Mouse (Mus musculus): ENCODE results near the gene Cox8b. TPM values are rescaled to one million over a fixed set of nuclear protein-coding genes. Genes with fewer than 3 reads are reported as not detected.
A peak's percentile ranks its signal among the peaks of the same experiment; 100 is the strongest.

Cox8b gene
- polyA plus RNA-seq, 1 experiment, result not detected

GRCm38 (mm10) chr7:140941222-140942051 is 41.2 kb upstream of the Cox8b start, which contains the start of gene Pgghg:
Gene Pgghg (plus strand): TSS chr7:140941391.
- Histone ChIP-seq H3K36me3 (replicated peaks; ENCODE audit: low read length) (peaks cover 38% of the 10 kb centered on the region), H3K27me3 (replicated peaks) (no peaks in the 10 kb centered on the region), H3K4me3 (replicated peaks) (peak within 1 kb of the TSS; percentile 93), H3K4me1 (peaks cover 77% of the 10 kb centered on the region), H3K9me3 (no peaks in the 10 kb centered on the region)
- no peak for TF ChIP-seq FLI1 (IDR thresholded peaks at IDR 0.05; ENCODE audit: low read length)
- no peak for TF ChIP-seq GATA1 (IDR thresholded peaks at IDR 0.05; ENCODE audit: borderline replicate concordance, low read length)

GRCm38 (mm10) chr7:140939669-140940171 is 39.5 kb upstream of the Cox8b start:
- H3K9me3 ChIP-seq, result no peaks in the 10 kb centered on the region
- H3K36me3 ChIP-seq (replicated peaks; ENCODE audit: low read length), result peaks cover 21% of the 10 kb centered on the region
- peaks cover 67% of the 10 kb centered on the region for H3K4me1 ChIP-seq
- H3K27me3 ChIP-seq (replicated peaks), result no peaks in the 10 kb centered on the region
- TF ChIP-seq GATA1 (IDR thresholded peaks at IDR 0.05; ENCODE audit: borderline replicate concordance, low read length) (no peak), FLI1 (IDR thresholded peaks at IDR 0.05; ENCODE audit: low read length) (no peak)
- no peak overlapping the region for H3K4me3 ChIP-seq (replicated peaks)

- Histone ChIP-seq H3K4me3 (replicated peaks) (no peak overlapping the region), H3K4me1 (peaks cover 58% of the 10 kb centered on the region), H3K9me3 (no peaks in the 10 kb centered on the region), H3K27me3 (replicated peaks) (no peaks in the 10 kb centered on the region), H3K36me3 (replicated peaks; ENCODE audit: low read length) (peaks cover 12% of the 10 kb centered on the region)
- TF ChIP-seq FLI1 (IDR thresholded peaks at IDR 0.05; ENCODE audit: low read length), result no peak
- TF ChIP-seq GATA1 (IDR thresholded peaks at IDR 0.05; ENCODE audit: borderline replicate concordance, low read length), result no peak
Measured at GRCm38 (mm10) chr7:140938896-140939295, 38.6 kb upstream of the Cox8b start.

- Histone ChIP-seq H3K27me3 (replicated peaks) (no peaks in the 10 kb centered on the region), H3K4me3 (replicated peaks) (no peak overlapping the region), H3K36me3 (replicated peaks; ENCODE audit: low read length) (peaks cover 8% of the 10 kb centered on the region), H3K9me3 (no peaks in the 10 kb centered on the region), H3K4me1 (peaks cover 54% of the 10 kb centered on the region)
- no peak for TF ChIP-seq GATA1 (IDR thresholded peaks at IDR 0.05; ENCODE audit: borderline replicate concordance, low read length)
- TF ChIP-seq FLI1 (IDR thresholded peaks at IDR 0.05; ENCODE audit: low read length), result no peak
Measured at GRCm38 (mm10) chr7:140938436-140938835, 38.2 kb upstream of the Cox8b start.

GRCm38 (mm10) chr7:140927181-140927580 is 26.9 kb upstream of the Cox8b start:
- Histone ChIP-seq H3K36me3 (replicated peaks; ENCODE audit: low read length) (peaks cover 69% of the 10 kb centered on the region), H3K4me3 (replicated peaks) (no peak overlapping the region), H3K9me3 (peaks cover 15% of the 10 kb centered on the region), H3K4me1 (peaks cover 57% of the 10 kb centered on the region), H3K27me3 (replicated peaks) (no peaks in the 10 kb centered on the region)
- no peak for TF ChIP-seq GATA1 (IDR thresholded peaks at IDR 0.05; ENCODE audit: borderline replicate concordance, low read length)
- TF ChIP-seq FLI1 (IDR thresholded peaks at IDR 0.05; ENCODE audit: low read length), result no peak

- Histone ChIP-seq H3K36me3 (replicated peaks; ENCODE audit: low read length) (peaks cover 60% of the 10 kb centered on the region), H3K27me3 (replicated peaks) (no peaks in the 10 kb centered on the region), H3K4me1 (peaks cover 97% of the 10 kb centered on the region), H3K9me3 (peaks cover 7% of the 10 kb centered on the region), H3K4me3 (replicated peaks) (peak overlapping the region; percentile 91)
- TF ChIP-seq GATA1 (IDR thresholded peaks at IDR 0.05; ENCODE audit: borderline replicate concordance, low read length) (no peak), FLI1 (IDR thresholded peaks at IDR 0.05; ENCODE audit: low read length) (no peak)
Measured at GRCm38 (mm10) chr7:140923070-140923775, 23.0 kb upstream of the Cox8b start.

- Histone ChIP-seq H3K4me3 (replicated peaks) (peak overlapping the region; percentile 91), H3K36me3 (replicated peaks; ENCODE audit: low read length) (peaks cover 53% of the 10 kb centered on the region), H3K9me3 (peaks cover 2% of the 10 kb centered on the region), H3K4me1 (peaks cover 100% of the 10 kb centered on the region), H3K27me3 (replicated peaks) (no peaks in the 10 kb centered on the region)
- no peak for TF ChIP-seq FLI1 (IDR thresholded peaks at IDR 0.05; ENCODE audit: low read length)
Measured at GRCm38 (mm10) chr7:140922398-140923069, 22.3 kb upstream of the Cox8b start.

- Histone ChIP-seq H3K36me3 (replicated peaks; ENCODE audit: low read length) (peaks cover 42% of the 10 kb centered on the region), H3K9me3 (no peaks in the 10 kb centered on the region), H3K27me3 (replicated peaks) (no peaks in the 10 kb centered on the region), H3K4me1 (peaks cover 100% of the 10 kb centered on the region), H3K4me3 (replicated peaks) (peak overlapping the region; percentile 91)
- peak; percentile 85; the same call in 2 of the 3 replicates for TF ChIP-seq GATA1 (IDR thresholded peaks at IDR 0.05; ENCODE audit: borderline replicate concordance, low read length)
- TF ChIP-seq FLI1 (IDR thresholded peaks at IDR 0.05; ENCODE audit: low read length), result no peak
Measured at GRCm38 (mm10) chr7:140921225-140921975, 21.2 kb upstream of the Cox8b start.

Measured in megakaryocyte, embryonic 14.5 days (primary cell).